Mouse (Mus musculus): ENCODE measurements around the gene S100pbp. TPM values are rescaled to one million over a fixed set of nuclear protein-coding genes. Genes with fewer than 3 reads are reported as not detected.

S100pbp gene
- polyA plus RNA-seq (2021; fragmentation: Nextera tagmentation), result 7.5 and 12.7 TPM in 2 replicates
- long read RNA-seq, experiment 1, full-length matches to known transcripts, result 12 of 48 reads
- long read RNA-seq, experiment 1, partial matches to known transcripts, result 2 of 48 reads
- long read RNA-seq, experiment 1, other reads (novel, unspliced or antisense), result 34 of 48 reads
- long read RNA-seq, experiment 2, full-length matches to known transcripts, result 1 of 6 reads
- long read RNA-seq, experiment 2, partial matches to known transcripts, result 3 of 6 reads
- long read RNA-seq, experiment 2, other reads (novel, unspliced or antisense), result 2 of 6 reads

DNA sequence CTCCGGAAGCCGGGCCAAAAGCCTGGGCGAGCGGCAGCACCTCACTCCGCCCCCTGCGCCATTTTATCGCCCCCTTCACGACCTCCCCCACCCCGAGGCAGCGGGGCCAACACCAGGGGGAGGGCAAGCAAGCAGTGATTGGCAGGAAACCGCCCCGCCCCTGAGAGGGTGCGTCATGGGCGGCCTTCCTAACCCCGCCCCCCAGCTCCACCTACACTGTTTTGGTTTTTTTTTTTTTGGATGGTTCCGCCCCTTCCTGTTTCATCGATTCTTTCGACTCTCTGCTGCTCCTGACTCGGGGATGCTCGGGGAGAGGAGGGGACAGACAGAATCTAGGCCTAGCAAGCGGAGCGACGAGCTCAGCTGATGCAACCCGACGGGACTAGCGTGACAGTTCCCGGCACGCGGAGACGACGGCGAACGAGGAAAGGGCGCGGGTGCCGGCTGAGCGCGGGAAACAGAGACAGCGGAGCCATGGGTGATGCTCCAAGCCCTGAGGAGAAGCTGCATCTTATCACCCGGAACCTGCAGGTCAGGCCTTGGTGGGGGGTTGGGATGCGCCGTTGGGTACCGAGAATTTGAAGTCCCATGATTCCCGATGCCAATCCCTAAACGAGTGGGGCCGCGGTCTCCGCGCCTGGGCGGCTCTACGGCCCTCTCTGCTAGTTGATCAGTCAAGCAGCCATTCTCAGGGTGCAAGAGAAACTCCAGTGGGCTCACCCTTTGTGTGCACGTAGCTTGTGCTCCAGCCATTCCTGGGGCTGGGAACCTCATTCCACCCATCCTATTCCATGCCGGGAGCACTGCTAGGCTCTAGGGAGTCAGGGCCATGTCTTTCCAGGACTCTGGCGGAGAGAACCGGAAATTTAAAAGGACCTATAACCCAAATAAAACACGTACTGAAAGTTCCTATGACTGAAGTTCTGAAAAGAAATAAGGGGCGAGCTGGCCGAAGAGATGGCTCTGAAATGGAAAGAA is at the start of gene S100pbp, which contains the start of gene Yars:
TSS of gene S100pbp (minus strand) at position 186 of the 978 bp plus-strand sequence.
TSS of gene Yars (plus strand) at position 219 of the 978 bp plus-strand sequence.

GRCm38 (mm10) chr4:129136579-129137391 is 52.7 kb downstream of the S100pbp start, which contains the start of gene Fndc5:
Gene Fndc5 (plus strand): TSS chr4:129136999.

DNA sequence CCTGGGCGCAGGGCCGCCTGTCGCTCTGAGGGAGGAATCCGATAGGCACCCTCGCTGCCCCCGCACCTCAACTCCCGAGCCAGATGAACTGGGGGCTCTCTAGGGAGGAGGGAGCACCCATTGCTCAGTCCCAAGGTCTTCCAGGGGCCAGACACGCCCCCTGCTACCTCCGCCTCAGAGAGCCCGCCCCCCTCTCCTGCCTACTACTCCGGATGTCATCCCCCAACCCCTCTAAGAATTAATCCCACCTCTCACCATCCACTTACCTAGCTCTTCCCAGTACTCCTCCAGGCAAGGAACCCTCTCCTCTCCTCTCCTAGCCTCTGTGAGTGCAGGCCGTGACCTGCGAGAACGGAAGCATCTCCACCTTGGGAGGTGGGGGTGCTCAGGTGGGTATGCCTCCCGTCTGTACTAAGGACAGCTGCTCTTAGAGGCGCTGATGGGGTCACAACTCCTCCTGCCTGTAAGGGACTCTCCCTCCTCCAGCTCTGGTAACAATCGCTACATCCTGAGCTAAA is 67.9 kb downstream of the S100pbp start, which contains the start of gene Hpca:
TSS of gene Hpca (minus strand) at position 468 of the 518 bp plus-strand sequence.

GRCm38 (mm10) chr4:129105356-129105755 is 84.2 kb downstream of the S100pbp start, which contains the start of gene Tmem54:
Gene Tmem54 (plus strand): TSS chr4:129105548.

Other genes with a start within 250 kb of the S100pbp start
- gene Azin2, start 227.3 kb downstream of the S100pbp start, polyA plus RNA-seq (2021; fragmentation: Nextera tagmentation), result 7.6 and 26.0 TPM in 2 replicates
- gene Ak2, start 197.8 kb downstream of the S100pbp start, polyA plus RNA-seq (2021; fragmentation: Nextera tagmentation), result 36.0 and 36.5 TPM in 2 replicates
- 4.7 and 10.3 TPM in 2 replicates for gene Rnf19b, start 131.5 kb downstream of the S100pbp start, polyA plus RNA-seq (2021; fragmentation: Nextera tagmentation)
- gene Tmem54, start 84.2 kb downstream of the S100pbp start, polyA plus RNA-seq (2021; fragmentation: Nextera tagmentation), result not detected in 2 replicates
- 357 and 1,084 TPM in 2 replicates for gene Hpca, start 67.7 kb downstream of the S100pbp start, polyA plus RNA-seq (2021; fragmentation: Nextera tagmentation)
- 16.8 and 21.6 TPM in 2 replicates for gene Fndc5, start 52.7 kb downstream of the S100pbp start, polyA plus RNA-seq (2021; fragmentation: Nextera tagmentation)
- gene Yars, start within 50 bp of the S100pbp start, polyA plus RNA-seq (2021; fragmentation: Nextera tagmentation), result 52.7 and 67.7 TPM in 2 replicates
- 4.5 and 12.8 TPM in 2 replicates for gene C77080, start 71.7 kb upstream of the S100pbp start, polyA plus RNA-seq (2021; fragmentation: Nextera tagmentation)
- gene Sync, start 97.9 kb upstream of the S100pbp start, polyA plus RNA-seq (2021; fragmentation: Nextera tagmentation), result 0.72 and 0.75 TPM in 2 replicates
- gene Rbbp4, start 145.6 kb upstream of the S100pbp start, polyA plus RNA-seq (2021; fragmentation: Nextera tagmentation), result 53.9 and 54.9 TPM in 2 replicates
- 49.5 and 58.1 TPM in 2 replicates for gene Zbtb8os, start 146.0 kb upstream of the S100pbp start, polyA plus RNA-seq (2021; fragmentation: Nextera tagmentation)
- gene Zbtb8a, start 188.4 kb upstream of the S100pbp start, polyA plus RNA-seq (2021; fragmentation: Nextera tagmentation), result 5.9 and 6.3 TPM in 2 replicates

Data from left cerebral cortex, adult 6 months (tissue).